ENCODE assay signal across 19 mouse cellular contexts in the genomic region with DNA sequence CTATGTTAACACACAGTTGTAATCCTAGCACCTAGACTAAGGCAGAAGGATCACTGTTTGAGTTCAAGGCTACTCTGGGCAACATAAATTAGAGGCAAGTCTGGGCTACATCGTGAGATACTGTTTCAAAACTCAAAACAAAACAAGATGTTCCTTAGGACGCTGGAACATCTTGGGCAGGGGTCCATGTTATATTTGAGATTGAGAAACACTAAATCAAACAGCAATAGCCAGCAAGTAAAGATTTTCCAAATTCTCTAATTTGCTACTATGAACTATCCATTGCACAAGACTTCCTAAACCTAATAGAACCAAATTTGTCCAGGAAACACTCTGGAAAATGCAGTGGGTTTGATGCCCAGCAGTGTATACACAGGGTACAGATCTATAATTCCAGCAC. TPM values are rescaled to one million over a fixed set of nuclear protein-coding genes. Genes with fewer than 3 reads are reported as not detected.
A peak's percentile ranks its signal among the peaks of the same experiment; 100 is the strongest.
DNase-seq lines count a peak whose midpoint lies in the region; ATAC-seq and TF ChIP-seq lines count a peak whose summit lies in the region.
"Had no signal": no experiment of that assay in that cellular context is flagged by ENCODE, and none has a peak within 500 bp of the region (broad histone marks: within the 10 kb centered on the region; RNA-seq: fewer than 3 reads in every experiment).

No protein-coding gene starts in this region.

- WGBS in kidney, embryonic 15.5 days, result 60% methylated on average over 2 of the region's 2 CpGs
- 61% methylated on average over 2 of the region's 2 CpGs for WGBS in liver, embryonic 13.5 days (ENCODE audit: insufficient replicate concordance)

- no peak for TF ChIP-seq CTCF in MEL (IDR thresholded peaks at IDR 0.05 in 2 of 3, conservative IDR thresholded peaks at IDR 0.05 in 1 of 3; ENCODE audit: control insufficient read depth in 1 of 3, insufficient read depth in 1 of 3, low read depth in 2 of 3, low read length in 3 of 3, poor library complexity in 1 of 3, severe bottlenecking in 1 of 3)

- ATAC-seq in kidney, embryonic 15.5 days (replicated peaks; ENCODE audit: low FRiP score), result no peak
- ATAC-seq in megakaryocyte, adult 5-6 weeks (ENCODE audit: poor library complexity, severe bottlenecking), result no peak
- no peak for ATAC-seq in liver, embryonic 13.5 days (ENCODE audit: low read depth)
- ATAC-seq: forebrain, embryonic 14.5 days had no signal

- peaks cover 32% of the 10 kb centered on the region for H3K79me2 ChIP-seq in MEL (ENCODE audit: control insufficient read depth, insufficient read depth, low read length, poor library complexity)

- H3K9me3 ChIP-seq in kidney, embryonic 15.5 days (replicated peaks), result no peaks in the 10 kb centered on the region
- no peaks in the 10 kb centered on the region for H3K9me3 ChIP-seq in megakaryocyte, embryonic 14.5 days
- H3K9me3 ChIP-seq in MEL (replicated peaks; ENCODE audit: insufficient read depth, low read length), result no peaks in the 10 kb centered on the region
- no peaks in the 10 kb centered on the region for H3K9me3 ChIP-seq in liver, embryonic 13.5 days (replicated peaks)

- no peak for TF ChIP-seq EP300 in MEL (IDR thresholded peaks at IDR 0.05; ENCODE audit: low read depth in 1 of 2, low read length in 2 of 2)

- no peak for TF ChIP-seq POLR2A in MEL (IDR thresholded peaks at IDR 0.05; ENCODE audit: control insufficient read depth in 1 of 2, insufficient read depth in 1 of 2, low read depth in 1 of 2, low read length in 2 of 2, poor library complexity in 1 of 2)

- H3K27ac ChIP-seq in kidney, embryonic 15.5 days, result no peak overlapping the region
- H3K27ac ChIP-seq in MEL (ENCODE audit: control insufficient read depth, low read depth, low read length), result no peak overlapping the region
- no peak overlapping the region for H3K27ac ChIP-seq in liver, embryonic 13.5 days
- H3K27ac ChIP-seq: left cerebral cortex, adult 2 months had no signal

- TF ChIP-seq RAD21 in MEL (IDR thresholded peaks at IDR 0.05; ENCODE audit: low read depth, low read length), result no peak

- no peaks in the 10 kb centered on the region for H3K27me3 ChIP-seq in kidney, embryonic 15.5 days
- H3K27me3 ChIP-seq in megakaryocyte, embryonic 14.5 days (replicated peaks), result no peaks in the 10 kb centered on the region
- H3K27me3 ChIP-seq in MEL (ENCODE audit: control insufficient read depth in 1 of 2, insufficient read depth in 2 of 2, low read length in 2 of 2), result no peaks in the 10 kb centered on the region
- H3K27me3 ChIP-seq in liver, embryonic 13.5 days, result no peaks in the 10 kb centered on the region

- peaks cover 20% of the 10 kb centered on the region for H3K4me1 ChIP-seq in kidney, embryonic 15.5 days
- peaks cover 40% of the 10 kb centered on the region for H3K4me1 ChIP-seq in megakaryocyte, embryonic 14.5 days
- H3K4me1 ChIP-seq in MEL (ENCODE audit: control insufficient read depth in 1 of 2, insufficient read depth in 2 of 2, low read length in 2 of 2), result peaks cover 0 to 2% of the 10 kb centered on the region in 2 experiments; a peak in 1 of 4 replicates
- peaks cover 32% of the 10 kb centered on the region for H3K4me1 ChIP-seq in liver, embryonic 13.5 days (replicated peaks)

- intact Hi-C loops in left cerebral cortex, postnatal 10 days (cut with DNase I), result loop anchor here (5.0 to 10.0 kb wide), 3 partner anchors 453 to 691 kb away; no protein-coding TSS in a partner anchor

- H3K4me3 ChIP-seq in kidney, embryonic 15.5 days (replicated peaks), result peak overlapping the region; percentile 9; the same call in 1 of the 2 replicates
- peak overlapping the region; percentile 59 for H3K4me3 ChIP-seq in megakaryocyte, embryonic 14.5 days (replicated peaks)
- H3K4me3 ChIP-seq in MEL (ENCODE audit: control insufficient read depth in 1 of 2, insufficient read depth in 1 of 2, low read depth in 2 of 2, low read length in 2 of 2), result peak overlapping the region in 1 of 2 experiments; percentile 87; a peak in 1 of 4 replicates
- H3K4me3 ChIP-seq in liver, embryonic 13.5 days (replicated peaks), result peak overlapping the region; percentile 94
- H3K4me3 ChIP-seq: left cerebral cortex, adult 2 months had no signal

- H3K4me2 ChIP-seq in kidney, embryonic 15.5 days, result 0 out of 2 replicates have a peak overlapping the region, but pooled peaks have one; percentile 75
- peak overlapping the region; percentile 85 for H3K4me2 ChIP-seq in liver, embryonic 13.5 days

- no peak overlapping the region for H3K9ac ChIP-seq in kidney, embryonic 15.5 days
- peak overlapping the region; percentile 39 for H3K9ac ChIP-seq in MEL (ENCODE audit: control insufficient read depth, low read depth, low read length, poor library complexity, severe bottlenecking)
- no peak overlapping the region; the same call in 1 of the 2 replicates for H3K9ac ChIP-seq in liver, embryonic 13.5 days

- DNase-seq in kidney, adult 18-20 months, result no peak
- DNase-seq in MEL (ENCODE audit: low read depth, low spot score), result no peak
- DNase-seq in liver, embryonic 13.5 days, result no peak
- no peak for DNase-seq in left cerebral cortex, postnatal 10 days (ENCODE audit: extremely low spot score in 1 of 2, low spot score in 2 of 2)
- no peak for DNase-seq in thymus, postnatal 25 days
- DNase-seq: cerebellum, adult 8-10 months; gastrocnemius, postnatal 10 days; heart, adult 18-20 months; kidney, adult 2 months; kidney, postnatal 25 days; lung, postnatal 10 days; right cerebral cortex, postnatal 14 days; spleen, adult 18-20 months; thymus, postnatal 36 days had no signal

- H3K36me3 ChIP-seq in kidney, embryonic 15.5 days, result peaks cover 34% of the 10 kb centered on the region
- peaks cover 42% of the 10 kb centered on the region for H3K36me3 ChIP-seq in megakaryocyte, embryonic 14.5 days (replicated peaks; ENCODE audit: low read length)
- peaks cover 7 to 14% of the 10 kb centered on the region in 2 experiments for H3K36me3 ChIP-seq in MEL (ENCODE audit: control insufficient read depth in 1 of 2, insufficient read depth in 2 of 2, low read length in 2 of 2)
- peaks cover 31% of the 10 kb centered on the region for H3K36me3 ChIP-seq in liver, embryonic 13.5 days

TF ChIP-seq in MEL, 35 proteins besides CTCF, POLR2A, EP300 and RAD21:
- TF ChIP-seq CHD1 (IDR thresholded peaks at IDR 0.05; ENCODE audit: low read depth, low read length) (no peak), MAZ (IDR thresholded peaks at IDR 0.05; ENCODE audit: low read depth, low read length) (no peak), NRF1 (IDR thresholded peaks at IDR 0.05; ENCODE audit: insufficient read depth, low read depth, low read length, poor library complexity, severe bottlenecking) (no peak)

RNA-seq across cellular contexts. Expression of a gene that starts 1.8 kb away (rescaled TPM):
- 89.0 and 97.7 TPM in 2 replicates for polyA plus RNA-seq in kidney, embryonic 15.5 days (2015; fragmentation: Nextera tagmentation; extraction: Ambion mirVana)
- 14.1 and 34.0 TPM in 2 replicates for polyA plus RNA-seq in megakaryocyte, embryonic 14.5 days (2012; ENCODE audit: insufficient read depth, low replicate concordance)
- total RNA-seq in megakaryocyte, adult 5-6 weeks (2015), result 80.8 and 90.7 TPM in 2 replicates
- 49.7 and 52.8 TPM in 2 replicates for total RNA-seq in megakaryocyte, adult 5-6 weeks (2017)
- total RNA-seq in MEL (2012; rRNA removed), result 88.6 and 98.3 TPM in 2 replicates
- 100 to 1,000 TPM; 166 to 181 TPM for polyA plus RNA-seq in MEL (2012; ENCODE audit: insufficient read depth in 1 of 2, insufficient read length in 2 of 2, low read depth in 1 of 2, low replicate concordance in 2 of 2, missing spikeins in 1 of 2)
- polyA plus RNA-seq in liver, embryonic 13.5 days (2015; fragmentation: Nextera tagmentation; extraction: Ambion mirVana), result 59.2 and 78.6 TPM in 2 replicates
- 10 to 100 TPM; 90.9 to 96.2 TPM for total RNA-seq in left cerebral cortex, postnatal 10 days (2021)
